Mouse (Mus musculus) stomach, embryonic 16.5 days (tissue): ENCODE results near the gene H2al2a. TPM values are rescaled to one million over a fixed set of nuclear protein-coding genes. Genes with fewer than 3 reads are reported as not detected.

Experiments
- ATAC-seq: fragments of 200-750 bp; cut with Nextera tagmentation; 2 replicates; pipeline ENCODE4 v1.8.0; 2017; ENCODE audit warnings: moderate number of reproducible peaks, moderate TSS enrichment; ENCODE audit not compliant: insufficient read depth, low FRiP score
- H3K27ac ChIP-seq: fragments of 300-500 bp; sonication (generic); 2 replicates; pipeline ENCODE4 v1.5.1; 2014; ENCODE audit warnings: low read length
- H3K27me3 ChIP-seq: fragments of 300-500 bp; sonication (generic); 2 replicates; pipeline ENCODE4 v1.6.1; 2014; ENCODE audit warnings: low read length, control low read depth, mixed read lengths; ENCODE audit not compliant: control insufficient read depth, insufficient read depth
- H3K36me3 ChIP-seq: fragments of 300-500 bp; sonication (generic); 2 replicates; pipeline ENCODE4 v1.6.1; 2014; ENCODE audit warnings: low read length; ENCODE audit not compliant: control insufficient read depth, insufficient read depth
- H3K4me1 ChIP-seq: fragments of 300-500 bp; sonication (generic); 2 replicates; pipeline ENCODE4 v1.6.1; 2014; ENCODE audit warnings: low read length, control low read depth, mixed read lengths; ENCODE audit not compliant: control insufficient read depth, insufficient read depth
- H3K4me2 ChIP-seq: fragments of 300-500 bp; sonication (generic); 2 replicates; pipeline ENCODE4 v1.6.1; 2014; ENCODE audit warnings: low read depth, low read length, mixed read lengths
- H3K4me3 ChIP-seq: fragments of 300-500 bp; sonication (generic); replicated peaks from 2 replicates; pipeline ENCODE4 v1.5.1; 2014; ENCODE audit warnings: mild to moderate bottlenecking, low read length
- H3K9ac ChIP-seq: fragments of 300-500 bp; sonication (generic); 2 replicates; pipeline ENCODE4 v1.6.1; 2014; ENCODE audit warnings: low read length
- H3K9me3 ChIP-seq: fragments of 300-500 bp; sonication (generic); replicated peaks from 2 replicates; pipeline ENCODE4 v1.6.1; 2016; ENCODE audit warnings: low read length, control low read depth; ENCODE audit not compliant: control insufficient read depth
- WGBS: fragments of 180-500 bp; shearing (Covaris S2); extraction: QIAGEN DNeasy Blood & Tissue Kit; methylation state at CpG from one replicate; pipeline ENCODE4 v1.1.7; 2014; 5-methylcytosine and 5-hydroxymethylcytosine counted together
- polyA plus RNA-seq: library from polyadenylated mRNA; unstranded; fragments of >200 nt; fragmentation: Nextera tagmentation; extraction: Ambion mirVana; gene quantifications from 2 replicates; pipeline ENCODE4 v1.2.1, GENCODE M21; 2015

The H2al2a gene
- polyA plus RNA-seq, 1 experiment from 2014 or later, result not detected

DNA sequence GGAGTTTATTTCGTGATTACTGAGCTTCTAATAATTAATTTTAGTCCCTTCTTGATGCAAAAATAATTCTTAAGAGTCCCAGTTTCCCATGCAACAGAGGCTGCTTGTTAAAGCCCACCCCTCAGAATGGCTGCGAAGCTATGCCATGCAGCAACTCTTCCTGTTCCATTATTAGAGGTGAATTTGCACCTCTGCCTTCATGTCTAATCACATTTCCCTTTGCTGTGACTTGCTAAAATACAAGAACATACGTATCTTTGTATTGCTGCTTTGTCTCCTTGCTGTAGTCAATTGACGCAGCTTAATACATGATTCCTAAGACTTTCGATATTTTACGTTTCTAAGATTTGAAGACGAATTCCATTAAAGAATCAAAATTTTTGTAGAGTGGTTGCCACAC is 32.9 kb upstream of the H2al2a start:
- no peak overlapping the region for H3K27ac ChIP-seq
- no peaks in the 10 kb centered on the region for H3K9me3 ChIP-seq
- no peak overlapping the region for H3K4me3 ChIP-seq
- H3K4me1 ChIP-seq, result peaks cover 24% of the 10 kb centered on the region
- no peak overlapping the region for H3K4me2 ChIP-seq
- H3K9ac ChIP-seq, result no peak overlapping the region
- ATAC-seq, result no peak
- H3K36me3 ChIP-seq, result no peaks in the 10 kb centered on the region
- 86% methylated on average over 7 of the region's 7 CpGs for WGBS
- no peaks in the 10 kb centered on the region for H3K27me3 ChIP-seq

DNA sequence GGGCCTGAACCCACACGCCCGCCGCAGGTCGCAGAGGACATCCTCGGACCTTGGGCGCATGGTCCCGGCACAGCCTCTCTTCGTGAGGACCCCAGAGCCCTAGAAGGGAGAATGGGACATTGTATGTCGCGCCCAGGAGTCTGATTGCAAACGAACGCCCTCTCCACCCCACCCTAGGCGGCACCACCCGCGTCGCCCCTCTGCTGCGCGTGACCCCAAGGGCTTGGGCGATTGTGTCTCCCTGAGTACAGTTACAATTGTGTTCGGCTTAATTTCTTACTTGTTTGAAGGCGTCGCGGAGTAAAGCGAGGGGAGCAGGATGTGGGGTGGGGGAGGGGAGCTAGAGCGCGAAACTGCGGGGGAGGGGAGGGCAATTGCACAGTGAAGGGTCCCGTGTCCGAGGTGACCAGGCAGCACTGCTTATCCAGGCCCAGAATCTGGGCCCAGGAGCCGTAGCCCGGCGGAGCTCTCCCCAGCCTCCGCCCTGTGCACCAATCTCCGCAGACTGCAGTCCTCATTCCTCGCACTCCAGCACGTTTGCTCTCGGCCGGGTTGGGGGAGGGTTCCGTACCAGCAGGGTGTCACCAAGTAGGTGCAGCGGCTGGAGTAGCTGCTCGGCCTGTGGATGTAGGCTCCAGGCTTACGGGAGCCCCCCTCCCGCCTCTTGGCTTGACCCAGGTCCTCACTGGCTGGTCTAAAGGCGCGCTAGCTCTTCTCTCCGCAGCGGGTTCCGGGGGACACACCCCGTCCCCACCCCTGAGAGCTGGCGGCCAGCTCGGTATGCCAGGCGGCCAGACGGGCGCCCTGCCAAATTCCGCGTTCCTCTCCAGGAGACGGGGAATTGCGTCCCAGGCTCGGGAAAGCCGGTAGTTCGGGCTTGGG is 31.6 kb upstream of the H2al2a start:
- Histone ChIP-seq H3K4me3 (peak overlapping the region; percentile 73), H3K36me3 (no peaks in the 10 kb centered on the region), H3K27ac (peak overlapping the region; percentile 99), H3K9ac (peak overlapping the region; percentile 95), H3K4me1 (peaks cover 24% of the 10 kb centered on the region), H3K9me3 (no peaks in the 10 kb centered on the region), H3K4me2 (peak overlapping the region; percentile 99), H3K27me3 (no peaks in the 10 kb centered on the region)
- WGBS, result under 1% methylated on average over 61 of the region's 61 CpGs
- ATAC-seq, result peak; percentile 87

GRCm38 (mm10) chr2:18027448-18028139 is 30.8 kb upstream of the H2al2a start:
- Histone ChIP-seq H3K27ac (peak overlapping the region; percentile 99), H3K4me2 (peak overlapping the region; percentile 99), H3K9ac (peak overlapping the region; percentile 95), H3K36me3 (no peaks in the 10 kb centered on the region), H3K9me3 (no peaks in the 10 kb centered on the region), H3K4me1 (peaks cover 24% of the 10 kb centered on the region), H3K4me3 (peak overlapping the region; percentile 73), H3K27me3 (no peaks in the 10 kb centered on the region)
- WGBS, result under 1% methylated on average over 44 of the region's 44 CpGs
- peak; percentile 92 for ATAC-seq

DNA sequence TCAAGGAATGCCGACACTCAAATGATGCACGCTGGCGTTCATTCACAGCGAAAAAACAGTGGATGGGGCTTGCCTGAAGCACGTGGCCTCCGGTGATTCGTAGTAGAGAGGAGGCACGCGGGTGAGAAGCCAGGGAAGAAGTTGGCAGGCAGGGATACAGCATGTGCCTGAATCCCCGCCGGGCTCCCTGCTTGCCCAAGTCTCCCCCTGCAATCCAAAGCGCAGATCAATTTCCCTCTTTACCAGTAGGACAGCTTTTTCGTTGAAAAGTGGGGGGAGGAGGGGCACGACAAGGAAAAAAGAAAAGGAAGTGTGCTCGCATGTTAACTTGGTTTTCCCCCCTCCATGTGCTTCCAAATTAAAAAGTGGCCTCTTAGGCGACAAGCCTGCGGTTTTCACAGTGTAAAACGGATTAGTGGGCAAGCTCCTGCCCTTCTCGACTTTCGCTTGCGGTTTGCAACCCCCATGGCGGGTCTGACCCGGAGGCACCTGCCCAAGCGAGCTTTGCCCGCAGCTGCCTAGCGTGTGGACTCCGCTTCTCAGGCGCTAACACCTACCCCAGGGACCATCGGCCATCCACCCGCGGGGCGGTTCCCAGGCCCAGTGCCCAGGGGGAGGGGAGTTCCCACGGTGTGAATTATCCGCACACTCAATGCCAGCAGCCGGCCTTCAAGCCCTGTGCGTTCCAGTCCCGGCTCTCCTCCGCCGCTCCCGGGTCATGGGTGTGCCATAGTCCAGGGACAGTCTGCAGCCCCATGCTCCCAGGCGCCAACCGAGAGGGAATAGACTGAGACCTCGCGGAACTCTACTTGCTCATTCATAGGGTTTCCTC is 29.6 kb upstream of the H2al2a start:
- 0 out of 2 replicates have a peak, but pooled peaks have one; percentile 9 for ATAC-seq
- H3K9ac ChIP-seq, result peak overlapping the region; percentile 75
- H3K4me3 ChIP-seq, result peak overlapping the region; percentile 73
- no peaks in the 10 kb centered on the region for H3K9me3 ChIP-seq
- 1% methylated on average over 44 of the region's 44 CpGs for WGBS
- H3K4me2 ChIP-seq, result peak overlapping the region; percentile 99
- H3K36me3 ChIP-seq, result no peaks in the 10 kb centered on the region
- H3K27ac ChIP-seq, result peak overlapping the region; percentile 47
- no peaks in the 10 kb centered on the region for H3K27me3 ChIP-seq
- peaks cover 16% of the 10 kb centered on the region for H3K4me1 ChIP-seq

GRCm38 (mm10) chr2:18025781-18026115 is 29.0 kb upstream of the H2al2a start:
- Histone ChIP-seq H3K27me3 (no peaks in the 10 kb centered on the region), H3K9ac (peak overlapping the region; percentile 75), H3K4me3 (peak overlapping the region; percentile 73), H3K27ac (peak overlapping the region; percentile 47; the same call in 1 of the 2 replicates), H3K36me3 (no peaks in the 10 kb centered on the region), H3K4me2 (peak overlapping the region; percentile 99), H3K9me3 (no peaks in the 10 kb centered on the region), H3K4me1 (peaks cover 14% of the 10 kb centered on the region)
- ATAC-seq, result no peak
- WGBS, result 3% methylated on average over 14 of the region's 14 CpGs

DNA sequence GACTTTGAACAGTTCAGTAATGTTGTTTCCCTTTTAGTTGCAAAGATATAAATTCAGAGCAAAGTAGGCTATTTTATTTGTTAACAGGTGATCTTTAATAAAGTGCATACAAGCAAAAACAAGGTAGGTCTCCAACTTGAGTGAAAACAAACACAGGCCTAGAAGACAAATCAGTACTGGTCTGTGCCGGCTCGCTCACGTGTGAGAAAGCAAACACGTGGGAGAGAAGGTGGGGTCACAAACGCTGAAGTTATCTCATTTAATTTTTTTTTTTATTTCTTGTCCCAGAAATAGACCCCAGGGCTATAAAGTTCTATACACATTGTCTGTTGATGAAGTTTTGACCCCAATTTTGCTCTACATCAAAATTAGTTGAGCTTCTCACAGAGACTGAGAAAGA is 28.4 kb upstream of the H2al2a start:
- H3K4me1 ChIP-seq, result peaks cover 14% of the 10 kb centered on the region
- no peak overlapping the region for H3K9ac ChIP-seq
- H3K27ac ChIP-seq, result no peak overlapping the region
- H3K9me3 ChIP-seq, result no peaks in the 10 kb centered on the region
- H3K4me2 ChIP-seq, result peak overlapping the region; percentile 99
- H3K36me3 ChIP-seq, result no peaks in the 10 kb centered on the region
- 48% methylated on average over 5 of the region's 5 CpGs for WGBS
- no peak for ATAC-seq
- H3K27me3 ChIP-seq, result no peaks in the 10 kb centered on the region
- no peak overlapping the region for H3K4me3 ChIP-seq

- WGBS, result 50% methylated on average over 1 of the region's 1 CpGs
- no peak overlapping the region for H3K9ac ChIP-seq
- no peak overlapping the region for H3K4me3 ChIP-seq
- H3K36me3 ChIP-seq, result no peaks in the 10 kb centered on the region
- H3K27ac ChIP-seq, result no peak overlapping the region
- no peak for ATAC-seq
- no peaks in the 10 kb centered on the region for H3K9me3 ChIP-seq
- no peaks in the 10 kb centered on the region for H3K27me3 ChIP-seq
- H3K4me2 ChIP-seq, result no peak overlapping the region
- H3K4me1 ChIP-seq, result peaks cover 14% of the 10 kb centered on the region
These were observed 26.1 kb upstream of the H2al2a start for GRCm38 (mm10) chr2:18022886-18023285.

GRCm38 (mm10) chr2:18019122-18019521 is 22.4 kb upstream of the H2al2a start:
- H3K9me3 ChIP-seq, result no peaks in the 10 kb centered on the region
- no peak overlapping the region for H3K4me3 ChIP-seq
- H3K27ac ChIP-seq, result no peak overlapping the region
- no peaks in the 10 kb centered on the region for H3K36me3 ChIP-seq
- H3K9ac ChIP-seq, result no peak overlapping the region
- H3K27me3 ChIP-seq, result no peaks in the 10 kb centered on the region
- no peaks in the 10 kb centered on the region for H3K4me1 ChIP-seq
- no peak overlapping the region for H3K4me2 ChIP-seq
- ATAC-seq, result no peak
- WGBS, result 69% methylated on average over 1 of the region's 1 CpGs
